Comparison of ENCODE assay signal across 18 mouse cellular contexts in genomic region chr1:78862281-78862680, GRCm38 (mm10). TPM values are rescaled to one million over a fixed set of nuclear protein-coding genes. Genes with fewer than 3 reads are reported as not detected.
DNase-seq lines count a peak whose midpoint lies in the region; ATAC-seq lines count a peak whose summit lies in the region.
"Had no signal": no experiment of that assay in that cellular context is flagged by ENCODE, and none has a peak within 500 bp of the region (broad histone marks: within the 10 kb centered on the region; RNA-seq: fewer than 3 reads in every experiment).

No protein-coding gene starts in this region.

- H3K4me1 ChIP-seq in neural tube, embryonic 15.5 days: peaks cover 6% of the 10 kb centered on the region; the same call in 1 of the 2 replicates
- H3K4me1 ChIP-seq: liver, embryonic 15.5 days; megakaryocyte, embryonic 14.5 days had no signal

- peak; percentile 50 for DNase-seq in gastrocnemius, adult 18-20 months (ENCODE audit: low spot score)
- no peak for DNase-seq in gastrocnemius, postnatal 14 days
- DNase-seq in urinary bladder, postnatal 14 days (ENCODE audit: low spot score): peak; percentile 4
- no peak for DNase-seq in urinary bladder, postnatal 25 days (ENCODE audit: low spot score)
- DNase-seq in heart, postnatal 10 days: peak; percentile 63 to 71
- no peak for DNase-seq in embryo, embryonic 10 days (ENCODE audit: low spot score)
- DNase-seq: B cell, adult 2 months; cerebellum, adult 11-12 months; forebrain, postnatal 0 days; kidney, adult 9 months; lung, postnatal 14 days; right cerebral cortex, postnatal 14 days; thymus, postnatal 36 days had no signal

- no peak overlapping the region for H3K27ac ChIP-seq in neural tube, embryonic 15.5 days (replicated peaks)
- H3K27ac ChIP-seq: limb, embryonic 13.5 days; liver, embryonic 15.5 days had no signal

- H3K9me3 ChIP-seq in neural tube, embryonic 15.5 days (replicated peaks): no peaks in the 10 kb centered on the region
- H3K9me3 ChIP-seq: limb, embryonic 13.5 days; liver, embryonic 15.5 days had no signal

- intact Hi-C loops in gastrocnemius, postnatal 14 days (cut with DNase I; ENCODE audit: low total_unique reads): no loop called here
- intact Hi-C loops in heart, postnatal 10 days (cut with DNase I): loop anchor here (5.0 kb wide), 2 partner anchors 40 to 135 kb away; no protein-coding TSS in a partner anchor

- H3K27me3 ChIP-seq in neural tube, embryonic 15.5 days (replicated peaks): no peaks in the 10 kb centered on the region
- H3K27me3 ChIP-seq: limb, embryonic 13.5 days; liver, embryonic 15.5 days; megakaryocyte, embryonic 14.5 days had no signal

- H3K4me3 ChIP-seq in neural tube, embryonic 15.5 days (replicated peaks): no peak overlapping the region
- H3K4me3 ChIP-seq: erythroblast, embryonic 14.5 days; limb, embryonic 13.5 days; liver, embryonic 15.5 days; megakaryocyte, embryonic 14.5 days had no signal

- H3K36me3 ChIP-seq in neural tube, embryonic 15.5 days: no peaks in the 10 kb centered on the region
- H3K36me3 ChIP-seq: limb, embryonic 13.5 days; liver, embryonic 15.5 days had no signal

- H3K9ac ChIP-seq in neural tube, embryonic 15.5 days (replicated peaks): no peak overlapping the region
- H3K9ac ChIP-seq: forebrain, postnatal 0 days; limb, embryonic 13.5 days; liver, embryonic 15.5 days had no signal

- WGBS in neural tube, embryonic 15.5 days: 78% methylated on average over 1 of the region's 1 CpGs

- ATAC-seq in neural tube, embryonic 15.5 days (ENCODE audit: low FRiP score): no peak
- ATAC-seq: forebrain, postnatal 0 days had no signal

- H3K4me2 ChIP-seq in neural tube, embryonic 15.5 days: no peak overlapping the region
- H3K4me2 ChIP-seq: limb, embryonic 13.5 days; liver, embryonic 15.5 days had no signal

RNA-seq across cellular contexts. Expression of gene Kcne4, which starts 45.7 kb away (rescaled TPM):
- total RNA-seq in gastrocnemius, adult 18-20 months (2021): 1 to 10 TPM in 1 of 2 experiments, under 1 TPM in 1; 0.57 to 1.0 TPM
- 1 to 10 TPM; 1.5 to 2.3 TPM for total RNA-seq in gastrocnemius, postnatal 14 days (2021)
- total RNA-seq in heart, postnatal 10 days (2021): 1 to 10 TPM; 3.1 to 4.4 TPM
- polyA plus RNA-seq in neural tube, embryonic 15.5 days (2015; fragmentation: Nextera tagmentation; extraction: Ambion mirVana): 3.5 and 6.2 TPM in 2 replicates
- polyA plus RNA-seq: erythroblast, embryonic 14.5 days had no signal

Comparison
In these comparisons a context has a peak if more than half of its experiments do, and no peak if none do; other contexts are left out.
1. DNase-seq: peak in gastrocnemius, adult 18-20 months (single experiment), urinary bladder, postnatal 14 days (single experiment) and heart, postnatal 10 days (2 of 2); none in gastrocnemius, postnatal 14 days (single experiment), urinary bladder, postnatal 25 days (single experiment) and embryo, embryonic 10 days (single experiment).